Mouse (Mus musculus) spleen, postnatal 14 days (tissue): Measurements from ENCODE around the gene Rsg1.
A peak's percentile ranks its signal among the peaks of the same experiment; 100 is the strongest.

ENCODE experiments used
- DNase-seq, 2 experiments: peaks; one replicate each; pipeline ENCODE4 v3.0.0; 2021 to 2022; ENCODE audit warnings: low spot score in 2 of 2

The Rsg1 gene

GRCm38 (mm10) chr4:141246998-141247350, 33.2 kb downstream of the Rsg1 start:
- no peak for DNase-seq

GRCm38 (mm10) chr4:141247776-141248613, 34.2 kb downstream of the Rsg1 start:
- DNase-seq: no peak

DNA sequence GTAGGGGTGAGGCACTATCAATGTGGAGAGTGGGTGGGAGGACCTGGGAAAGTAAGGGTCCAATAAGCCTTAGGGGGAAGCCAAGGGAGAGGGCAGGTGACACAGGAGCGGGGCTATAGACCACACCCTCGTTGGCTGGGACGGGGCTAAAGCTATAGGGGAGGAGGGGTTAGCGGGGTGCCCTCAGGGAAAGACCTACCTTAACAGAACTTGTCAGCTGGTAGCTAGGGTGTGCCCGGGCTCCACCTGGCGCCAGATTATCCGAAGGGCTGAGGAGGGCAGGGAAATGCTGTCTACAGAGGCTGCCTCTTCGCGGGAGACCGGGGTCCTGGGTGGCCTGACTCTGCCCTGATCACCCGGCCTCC, 34.8 kb downstream of the Rsg1 start:
- no peak for DNase-seq

DNA sequence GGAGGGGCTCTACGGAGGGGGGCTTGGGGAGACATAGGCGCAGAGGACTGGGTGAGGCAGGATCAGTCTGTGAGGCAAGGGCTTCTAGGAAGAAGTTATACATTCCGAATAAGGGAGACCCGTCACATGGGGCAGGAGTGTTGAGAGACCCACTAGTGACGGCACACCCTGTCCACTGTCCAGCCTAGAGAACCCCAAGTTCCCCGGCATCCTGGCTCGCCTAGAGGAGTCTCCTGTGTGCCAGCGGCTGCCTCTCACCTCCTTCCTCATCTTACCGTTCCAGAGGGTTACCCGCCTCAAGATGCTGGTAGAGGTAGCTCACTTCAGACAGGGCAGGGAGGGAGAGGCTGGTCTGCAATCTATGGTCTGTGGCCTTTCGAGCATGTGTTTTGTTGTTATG, 35.6 kb downstream of the Rsg1 start:
- no peak for DNase-seq

GRCm38 (mm10) chr4:141251071-141251470, 37.3 kb downstream of the Rsg1 start:
- DNase-seq: no peak

- DNase-seq: no peak
These were observed 38.9 kb downstream of the Rsg1 start for GRCm38 (mm10) chr4:141252641-141253040.

GRCm38 (mm10) chr4:141254234-141254633, 40.5 kb downstream of the Rsg1 start:
- no peak for DNase-seq

GRCm38 (mm10) chr4:141257440-141257839, 43.7 kb downstream of the Rsg1 start:
- DNase-seq: no peak

DNA sequence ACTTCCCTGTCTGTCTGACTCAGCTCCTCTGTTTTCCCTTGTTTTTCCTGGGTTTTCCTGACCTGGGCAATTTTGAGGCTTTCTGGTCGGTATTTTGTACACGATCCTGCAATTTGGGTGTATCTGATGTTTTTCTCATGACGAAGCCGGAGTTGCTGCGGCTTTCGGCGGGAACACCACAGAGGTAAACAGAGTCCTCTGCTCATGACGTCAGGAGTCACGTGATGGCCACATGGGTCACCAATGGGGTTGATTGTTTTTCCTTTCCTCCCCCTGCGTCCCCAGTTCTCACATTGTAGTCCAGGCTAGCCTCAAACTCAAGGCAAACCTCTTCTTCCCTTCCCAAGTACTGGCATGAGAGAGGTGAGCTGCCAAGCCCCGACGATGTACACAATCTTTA, 45.7 kb downstream of the Rsg1 start:
- no peak for DNase-seq

DNA sequence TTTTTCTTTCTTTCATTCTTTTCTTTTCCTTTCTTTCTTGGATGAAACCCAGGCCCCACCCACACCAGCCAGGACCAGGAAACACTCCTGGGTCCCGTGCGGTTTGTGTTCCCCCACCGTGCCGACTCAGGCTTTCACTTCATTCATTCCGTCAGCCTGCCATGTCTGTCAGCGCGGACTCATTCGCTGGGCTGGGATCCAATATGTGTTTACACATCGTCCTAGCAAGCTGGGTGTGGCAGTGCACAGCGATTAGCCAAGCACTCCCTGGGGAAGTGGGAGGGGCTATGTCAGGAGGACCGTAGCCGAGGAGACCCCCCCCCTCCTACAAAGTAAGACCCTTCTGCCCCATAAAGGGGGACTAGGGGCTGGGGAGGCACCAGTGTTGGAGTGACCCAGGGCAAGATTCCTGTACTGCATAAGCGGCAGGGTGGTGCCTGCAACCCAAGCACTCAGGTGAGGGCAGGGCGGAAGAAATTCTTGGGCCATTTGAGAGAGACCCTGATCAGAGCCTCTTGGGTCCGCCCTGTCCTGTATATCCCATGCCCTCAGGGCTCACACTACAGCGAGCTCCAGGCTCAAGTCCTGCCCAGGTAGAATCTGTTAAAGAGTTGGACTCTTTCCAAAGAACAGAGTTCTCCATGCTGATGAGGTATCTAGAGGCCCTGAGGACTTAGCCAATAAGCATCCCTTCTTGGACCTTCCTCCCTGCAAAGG, 46.4 kb downstream of the Rsg1 start:
- no peak for DNase-seq

GRCm38 (mm10) chr4:141262906-141263637, 49.3 kb downstream of the Rsg1 start:
- no peak for DNase-seq

GRCm38 (mm10) chr4:141265979-141266637, 52.4 kb downstream of the Rsg1 start:
- DNase-seq: no peak

DNA sequence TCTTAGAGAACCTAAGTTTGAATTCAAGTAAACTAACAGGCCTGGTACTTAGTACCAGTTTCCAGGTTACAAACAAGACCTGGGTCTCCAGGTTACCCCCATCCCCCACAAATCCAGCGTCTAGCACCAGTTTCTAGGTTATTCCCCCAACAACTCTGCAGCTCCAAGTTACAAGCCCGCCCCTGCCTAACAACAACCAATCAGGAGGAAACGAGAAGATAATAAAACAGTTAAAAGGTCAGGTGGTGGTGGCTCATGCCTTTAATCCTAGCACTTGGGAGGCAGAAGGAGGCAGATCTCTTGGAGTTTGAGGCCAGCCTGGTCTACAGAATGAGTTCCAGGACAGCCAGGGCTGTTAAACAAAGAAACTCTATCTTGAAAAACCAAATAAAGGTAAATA, 53.5 kb downstream of the Rsg1 start:
- DNase-seq: no peak

GRCm38 (mm10) chr4:141267837-141268236, 54.1 kb downstream of the Rsg1 start:
- DNase-seq: peak in 1 of 2 experiments; percentile 37

- no peak for DNase-seq
These were observed 54.6 kb downstream of the Rsg1 start for GRCm38 (mm10) chr4:141268350-141268749.

DNA sequence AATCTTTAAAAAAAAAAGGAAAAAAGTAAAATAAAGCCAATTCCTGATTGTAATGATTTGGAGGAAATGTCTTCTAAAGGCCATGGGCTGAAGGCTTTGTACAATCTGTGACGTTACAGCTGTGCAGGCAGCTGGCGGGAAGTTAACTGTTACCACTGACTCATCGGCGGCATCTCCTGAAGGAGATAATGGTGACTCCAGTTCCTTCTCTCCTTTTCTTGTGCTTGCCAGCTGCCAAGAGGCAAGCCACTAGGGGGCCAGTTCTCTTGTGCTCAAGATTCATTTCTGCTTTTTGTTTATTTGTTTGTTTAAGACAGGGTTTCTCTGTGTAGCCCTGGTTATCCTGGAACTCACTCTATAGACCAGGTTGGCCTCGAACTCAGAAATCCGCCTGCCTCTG, 55.3 kb downstream of the Rsg1 start:
- no peak for DNase-seq

GRCm38 (mm10) chr4:141270201-141270940, 56.6 kb downstream of the Rsg1 start:
- no peak for DNase-seq

GRCm38 (mm10) chr4:141271228-141271627, 57.5 kb downstream of the Rsg1 start:
- no peak for DNase-seq

DNA sequence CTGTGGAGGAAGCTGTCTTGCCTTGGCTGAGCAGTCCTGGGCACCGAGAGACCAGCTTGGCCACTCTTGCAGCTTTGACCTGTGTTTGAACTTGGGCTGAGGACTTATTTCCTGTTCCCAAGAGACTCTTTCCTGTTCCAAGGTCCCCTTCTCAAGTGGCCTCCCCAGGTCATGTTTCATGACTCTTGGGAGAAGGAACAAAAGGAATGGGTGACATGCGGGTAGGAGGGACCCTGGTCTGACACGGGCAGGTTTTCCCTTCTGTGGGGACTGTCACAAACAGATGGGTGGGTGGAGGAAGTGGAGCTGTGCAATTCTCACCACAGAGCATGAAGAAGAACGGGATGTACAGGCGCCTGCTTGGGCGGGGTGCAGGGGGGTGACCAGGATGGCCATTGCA, 58.0 kb downstream of the Rsg1 start:
- DNase-seq: no peak

GRCm38 (mm10) chr4:141272878-141273277, 59.1 kb downstream of the Rsg1 start:
- DNase-seq: no peak

- peak; percentile 59 to 75 for DNase-seq
These were observed 59.5 kb downstream of the Rsg1 start for GRCm38 (mm10) chr4:141273296-141273695.
